Mouse (Mus musculus) liver, adult (tissue): ENCODE results near the gene Dmrt1.

Source experiments
- GATA4 ChIP-seq: IDR thresholded peaks from 2 replicates; pipeline ENCODE4 v1.6.1; 2014; ENCODE audit warnings: mild to moderate bottlenecking, low read length; ENCODE audit not compliant: insufficient replicate concordance

The Dmrt1 gene

GRCm38 (mm10) chr19:25610015-25610410 lies 104.6 kb downstream of the Dmrt1 start, which contains the start of gene Dmrt3:
Gene Dmrt3, plus strand, starts transcription at chr19:25610301.
- TF ChIP-seq GATA4 = no peak

- no peak for TF ChIP-seq GATA4
Observed at GRCm38 (mm10) chr19:25610411-25611111, 105.1 kb downstream of the Dmrt1 start.

- TF ChIP-seq GATA4 = no peak
Observed at GRCm38 (mm10) chr19:25611116-25611515, 105.7 kb downstream of the Dmrt1 start.

GRCm38 (mm10) chr19:25611876-25612805 lies 106.7 kb downstream of the Dmrt1 start:
- TF ChIP-seq GATA4 = no peak

DNA sequence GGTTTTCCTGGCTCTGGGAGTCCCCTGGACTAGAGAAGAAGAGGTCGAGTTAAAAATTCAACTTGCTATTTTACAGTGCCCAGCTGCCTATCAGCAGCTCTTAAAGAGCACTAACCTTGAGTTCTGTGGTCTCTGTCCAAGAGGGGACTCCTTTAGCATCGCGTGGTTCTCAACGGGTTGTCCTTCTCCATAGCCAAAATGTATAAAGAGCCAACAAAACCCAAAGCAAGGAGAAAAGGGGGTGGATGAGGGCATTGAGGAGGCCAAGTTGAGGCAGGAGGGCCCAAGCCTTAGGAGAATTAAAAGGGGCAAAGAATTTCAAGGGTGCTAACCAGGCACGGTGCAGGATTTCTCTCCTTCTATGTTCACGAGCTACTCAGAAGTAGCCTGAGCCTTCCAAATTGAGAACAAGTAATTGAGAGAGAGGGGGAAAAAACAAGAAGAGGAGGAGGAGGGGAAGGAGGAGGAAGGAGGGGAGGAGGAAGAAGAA lies 107.4 kb downstream of the Dmrt1 start:
- TF ChIP-seq GATA4 = no peak

DNA sequence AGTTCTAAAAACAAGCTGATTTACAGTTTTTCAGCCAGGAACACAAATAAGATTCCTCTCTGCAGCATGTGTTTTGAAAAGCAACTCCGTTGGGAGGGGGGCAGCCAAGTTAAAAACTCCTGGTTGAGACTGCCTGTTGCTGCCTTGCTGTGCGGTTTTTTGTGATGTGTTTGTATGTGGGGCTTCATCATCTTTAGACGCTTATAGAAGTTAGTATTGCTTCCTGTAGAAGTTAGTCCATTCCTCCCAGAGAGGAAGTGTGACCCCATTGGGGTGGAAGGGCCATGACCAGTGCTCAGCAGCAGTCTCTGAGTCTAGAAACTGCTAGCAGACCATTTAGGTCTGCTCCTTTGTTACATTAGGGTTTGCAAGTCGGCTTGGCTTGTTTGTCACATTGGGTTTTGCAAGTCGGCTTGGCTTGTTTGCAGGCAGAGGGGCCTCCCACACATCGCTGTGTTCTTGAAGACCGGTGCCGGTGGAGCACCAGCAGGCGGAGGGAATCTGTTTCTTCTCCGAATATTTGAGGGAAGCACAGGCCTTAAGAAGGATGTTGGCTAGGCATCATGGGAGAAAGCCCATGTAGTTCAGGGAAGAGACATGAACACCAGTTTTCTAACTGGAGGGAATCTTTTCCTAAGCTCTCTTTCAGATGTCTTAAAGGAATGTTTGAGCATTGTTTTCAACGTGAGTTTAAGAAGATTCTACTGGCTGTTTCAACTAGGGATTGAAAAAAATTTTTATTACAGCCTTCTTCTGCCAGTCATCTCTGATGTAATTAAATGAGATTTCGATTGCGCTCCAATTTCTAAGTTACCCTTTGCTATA lies 108.3 kb downstream of the Dmrt1 start:
- TF ChIP-seq GATA4 = no peak

DNA sequence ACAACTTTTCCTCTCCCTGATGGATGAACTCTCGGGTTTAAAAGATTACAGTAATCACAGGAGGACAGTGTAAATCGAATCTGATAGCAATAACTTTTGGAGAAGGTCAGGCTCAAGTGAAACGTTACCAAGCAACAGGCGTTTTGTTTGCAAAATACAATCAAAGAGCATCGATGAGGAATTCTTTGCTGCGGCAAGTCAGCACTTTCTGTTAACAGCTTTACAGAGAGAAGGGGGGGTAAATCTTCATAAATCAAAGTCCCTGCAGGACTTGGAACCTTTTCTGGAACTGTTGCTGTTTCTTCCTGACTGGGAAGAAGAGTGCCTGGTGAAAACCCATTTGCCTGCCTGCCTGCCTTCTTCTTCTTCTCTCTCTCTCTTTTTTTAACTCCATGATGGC lies 110.5 kb downstream of the Dmrt1 start:
- no peak for TF ChIP-seq GATA4

- TF ChIP-seq GATA4 = no peak
Observed at GRCm38 (mm10) chr19:25622291-25623251, 117.2 kb downstream of the Dmrt1 start.

GRCm38 (mm10) chr19:25628490-25628889 lies 123.1 kb downstream of the Dmrt1 start:
- no peak for TF ChIP-seq GATA4

DNA sequence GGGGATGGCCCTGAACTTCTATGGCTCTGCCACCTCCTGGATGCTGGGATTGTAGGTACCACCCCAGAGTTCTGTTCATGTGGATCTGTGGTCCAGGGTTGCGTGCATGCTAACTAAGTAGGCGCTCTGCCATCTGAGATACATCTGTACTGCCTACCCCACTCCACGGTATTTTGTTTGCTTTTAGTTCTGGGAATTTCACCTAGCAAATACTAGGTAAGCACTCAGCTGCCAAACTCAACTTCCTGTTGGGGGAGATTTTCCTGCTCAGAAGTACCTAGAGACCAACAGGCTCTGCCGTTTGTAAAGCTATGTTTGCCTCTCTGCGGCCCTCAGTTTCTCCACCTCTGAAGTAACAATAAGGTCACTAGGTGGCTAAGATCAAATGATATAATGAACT lies 129.7 kb downstream of the Dmrt1 start:
- TF ChIP-seq GATA4 = no peak

- TF ChIP-seq GATA4 = no peak
Observed at GRCm38 (mm10) chr19:25635622-25636244, 130.3 kb downstream of the Dmrt1 start.

GRCm38 (mm10) chr19:25638766-25639361 lies 133.4 kb downstream of the Dmrt1 start:
- TF ChIP-seq GATA4 = no peak

GRCm38 (mm10) chr19:25641786-25642185 lies 136.4 kb downstream of the Dmrt1 start:
- no peak for TF ChIP-seq GATA4
